Mouse (Mus musculus) ES-Bruce4 (cell line): ENCODE measurements around the gene Pde7b.

ENCODE experiments used
- CTCF ChIP-seq: IDR thresholded peaks from one replicate; pipeline ENCODE4 v1.8.1; 2011; ENCODE audit warnings: low read depth, low read length
- EP300 ChIP-seq: IDR thresholded peaks from 2 replicates; pipeline ENCODE4 v1.6.1; 2011; ENCODE audit warnings: low read depth, low read length; ENCODE audit not compliant: insufficient read depth
- POLR2A ChIP-seq: IDR thresholded peaks from one replicate; pipeline ENCODE4 v1.8.1; 2011; ENCODE audit warnings: low read length; ENCODE audit not compliant: insufficient read depth

DNA sequence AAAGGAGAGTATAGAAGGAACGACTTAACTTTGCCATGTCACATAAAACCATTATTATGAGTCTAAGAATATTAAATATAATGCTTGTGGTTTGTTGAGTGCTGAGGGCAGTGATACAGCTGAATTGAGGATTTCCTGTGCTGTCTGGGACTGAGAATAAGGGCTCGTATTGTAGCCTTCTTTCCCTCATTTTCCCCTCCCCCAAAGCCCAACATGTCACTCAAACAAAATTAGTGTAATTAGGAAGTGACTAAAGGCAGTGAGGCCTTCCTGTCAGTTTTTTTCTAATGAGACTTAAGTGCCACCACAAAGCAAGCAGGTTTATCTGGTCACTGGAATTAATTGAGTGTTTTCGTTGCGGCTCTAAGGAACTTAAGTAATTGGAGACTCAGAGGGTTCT, 12.3 kb upstream of the Pde7b start:
- no peak for TF ChIP-seq CTCF
- no peak for TF ChIP-seq POLR2A
- TF ChIP-seq EP300, result no peak
